Mouse (Mus musculus) small intestine, adult 2 months (tissue): ENCODE data around the gene Rsph1.

Experiments
- CTCF ChIP-seq: fragments of 200-500 bp; IDR thresholded peaks from 2 replicates; pipeline ENCODE4 v1.5.1; 2012; ENCODE audit warnings: low read depth, mild to moderate bottlenecking, control low read depth, inconsistent platforms, low read length, moderate library complexity, mixed read lengths; ENCODE audit not compliant: insufficient replicate concordance, insufficient read length; ENCODE audit errors: extremely low read depth
- POLR2A ChIP-seq: fragments of 200-500 bp; IDR thresholded peaks from 2 replicates; pipeline ENCODE4 v1.6.1; 2012; ENCODE audit warnings: low read depth, mild to moderate bottlenecking, control low read depth, inconsistent platforms, low read length, moderate library complexity

GRCm38 (mm10) chr17:31266321-31266950 lies 10.7 kb downstream of the Rsph1 start:
- TF ChIP-seq POLR2A: no peak
- no peak for TF ChIP-seq CTCF
